Mouse (Mus musculus): ENCODE results near the gene Tube1.
"Not testable (repeated sequence)": the region's sequence is repeated elsewhere in the genome, so short reads cannot be mapped to it uniquely, and the experiment has no call there.

The Tube1 gene

DNA sequence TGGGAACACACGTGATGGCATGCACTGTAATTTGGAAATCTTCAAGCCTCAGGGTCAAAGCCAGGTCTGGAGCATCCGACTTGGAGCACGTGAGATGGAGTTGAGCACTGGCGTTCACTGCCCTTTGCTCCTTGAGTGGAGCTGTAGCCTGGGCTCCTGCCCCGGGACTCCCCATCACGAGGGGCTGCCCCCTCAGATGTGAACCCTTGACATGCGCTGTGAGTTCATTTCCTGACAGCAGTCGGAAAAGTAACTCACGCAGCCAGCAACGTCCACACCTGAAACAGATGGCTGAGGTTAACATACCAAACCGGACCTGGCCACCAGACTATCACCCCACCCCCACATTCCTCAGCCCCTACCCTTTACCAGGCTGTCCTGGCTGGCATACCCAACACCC lies 33.8 kb downstream of the Tube1 start:
- no peak for DNase-seq (ENCODE audit: low read depth in 1 of 2, low spot score in 2 of 2)

DNA sequence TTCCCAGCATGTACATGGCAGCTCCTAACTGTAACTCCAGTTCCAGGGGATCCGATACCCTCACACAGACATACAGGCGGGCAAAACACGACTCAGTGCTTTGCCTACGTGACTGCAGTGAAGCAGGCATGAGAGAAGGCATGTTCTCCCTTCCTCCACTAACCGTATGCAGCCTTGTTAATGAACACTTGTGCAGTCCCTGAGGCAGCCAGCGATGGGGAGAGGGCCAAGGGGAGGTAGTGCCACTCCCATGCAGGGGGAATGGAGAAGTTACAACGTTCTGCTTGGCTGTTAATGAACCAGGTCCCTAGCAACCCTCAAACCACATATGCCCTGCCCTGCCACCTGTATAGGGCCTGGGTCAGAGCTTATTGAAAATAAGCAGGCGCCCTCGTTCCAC lies 35.9 kb downstream of the Tube1 start:
- DNase-seq (ENCODE audit: low read depth in 1 of 2, low spot score in 2 of 2): no peak

DNA sequence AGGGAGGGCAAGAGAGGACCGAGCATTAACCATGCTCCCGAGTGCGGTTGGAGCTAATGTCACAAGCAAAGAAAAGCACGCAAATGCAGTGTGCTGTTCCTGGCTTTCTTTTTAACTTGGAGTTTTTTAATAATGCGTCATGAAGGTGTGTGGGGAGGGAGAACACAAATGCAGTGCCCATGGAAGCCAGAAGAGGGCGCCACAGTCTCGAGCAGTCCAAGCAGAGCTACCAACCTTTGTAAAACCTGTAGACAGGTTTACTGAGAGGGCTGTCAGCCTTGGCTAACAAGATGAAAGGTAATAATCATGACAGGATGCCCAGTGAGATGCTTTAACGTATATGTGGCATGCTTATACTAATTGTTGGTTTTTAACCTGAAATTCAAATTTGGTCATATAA lies 36.4 kb downstream of the Tube1 start:
- DNase-seq (ENCODE audit: low read depth in 1 of 2, low spot score in 2 of 2): peak in 1 of 2 experiments; percentile 33

DNA sequence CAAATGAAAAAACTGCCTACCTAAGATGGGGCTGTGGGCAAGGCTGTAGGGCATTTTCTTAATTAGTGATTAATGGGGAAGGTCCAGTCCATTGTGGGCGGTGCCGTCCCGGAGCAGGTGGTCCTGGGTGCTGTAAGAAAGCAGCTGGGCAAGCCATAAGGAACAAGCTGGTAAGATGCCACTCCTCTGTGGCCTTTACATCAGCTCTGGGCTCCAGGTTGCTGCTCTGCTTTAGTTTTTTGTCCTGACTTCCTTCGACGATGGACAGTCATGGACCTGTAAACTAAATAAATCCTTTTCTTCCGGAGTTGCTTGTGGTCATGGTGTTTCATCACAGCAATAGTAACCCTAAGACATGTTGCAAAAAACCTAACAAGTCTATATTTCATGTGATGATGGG lies 36.9 kb downstream of the Tube1 start:
- no peak for DNase-seq (ENCODE audit: low read depth in 1 of 2, low spot score in 2 of 2)

DNA sequence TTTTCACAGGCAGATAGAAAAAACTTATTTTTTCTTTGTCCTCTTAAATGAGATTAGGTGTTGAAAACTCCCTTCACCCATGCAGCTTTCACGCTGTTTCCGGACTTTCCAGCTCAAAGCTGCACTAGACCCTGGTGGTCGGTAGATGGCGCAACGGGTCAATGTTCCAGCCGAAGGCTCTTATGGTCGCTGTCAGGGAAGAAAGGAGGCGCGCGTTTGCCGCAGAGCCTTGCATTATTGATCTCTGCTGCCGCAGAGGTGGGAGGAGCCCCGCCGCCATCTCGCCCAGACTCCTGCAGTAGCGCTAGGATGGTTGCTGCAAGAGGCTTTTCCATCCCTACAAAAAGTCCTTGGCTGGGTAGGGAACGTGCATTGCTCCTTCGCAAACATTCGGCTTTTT lies 37.4 kb downstream of the Tube1 start:
- peak; percentile 66 to 80 for DNase-seq (ENCODE audit: low read depth in 1 of 2, low spot score in 2 of 2)

DNA sequence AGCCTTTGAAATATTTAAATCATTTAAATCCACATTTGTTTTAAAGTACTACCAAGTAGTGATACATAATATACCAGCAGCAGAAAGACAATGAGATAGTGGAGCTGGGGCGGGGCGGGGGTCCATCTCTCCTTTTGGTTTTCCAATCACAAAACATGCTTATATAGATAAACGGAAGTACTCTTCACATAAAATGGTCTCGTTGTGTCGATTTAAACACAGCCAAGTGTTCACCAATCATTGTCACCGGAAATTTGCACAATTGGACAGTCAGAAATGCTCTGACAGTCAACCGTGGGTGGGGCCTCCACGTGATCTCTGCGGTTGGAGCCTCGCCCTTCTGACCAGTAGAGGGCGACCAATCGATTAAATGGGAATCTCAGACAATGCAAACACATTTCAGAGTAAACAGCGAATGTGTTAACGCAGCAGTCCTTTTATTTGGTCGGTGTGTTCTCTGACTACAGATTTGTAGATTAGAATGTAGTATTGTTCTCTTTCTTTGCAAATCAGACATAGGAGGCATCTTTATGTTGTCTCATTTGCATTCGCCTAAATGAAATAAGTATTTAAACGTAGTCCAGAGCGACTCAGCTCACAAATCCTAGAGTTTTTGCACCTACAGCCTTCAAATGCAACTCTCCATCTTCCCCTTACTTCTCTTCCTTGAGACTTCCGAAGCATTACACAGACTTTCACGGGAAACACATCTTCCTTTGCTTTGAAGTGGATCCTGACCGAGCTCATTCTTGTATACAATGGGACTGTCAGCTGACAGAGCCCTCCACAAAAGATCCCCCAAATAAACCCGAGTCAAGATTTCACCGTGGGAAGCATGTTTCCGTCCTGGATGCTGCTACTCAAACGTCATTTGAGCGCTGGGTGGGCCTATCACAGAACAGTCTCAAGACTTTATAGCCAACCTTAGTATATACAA lies 38.1 kb downstream of the Tube1 start:
- DNase-seq (ENCODE audit: low read depth in 1 of 2, low spot score in 2 of 2): peak; percentile 86 to 89

DNA sequence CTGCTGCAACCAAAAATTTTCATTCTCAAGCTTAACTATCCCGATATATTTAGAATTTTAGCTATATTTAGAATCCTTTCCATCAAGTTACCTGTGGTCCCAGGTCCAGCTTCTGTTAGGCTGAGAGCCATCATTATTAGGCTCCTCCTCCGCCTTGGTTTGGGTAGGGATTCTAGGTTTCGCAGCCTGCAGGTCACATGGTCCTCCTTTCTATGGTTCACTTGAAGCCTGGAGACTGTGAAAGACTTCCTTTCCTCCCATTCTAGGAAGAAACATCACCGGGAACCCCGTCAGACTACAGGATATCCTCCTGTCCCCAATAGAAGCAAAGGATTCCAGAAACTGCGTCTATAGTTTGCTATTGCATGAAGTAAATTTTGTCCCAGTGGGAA lies 38.8 kb downstream of the Tube1 start:
- DNase-seq (ENCODE audit: low read depth in 1 of 2, low spot score in 2 of 2): no peak

DNA sequence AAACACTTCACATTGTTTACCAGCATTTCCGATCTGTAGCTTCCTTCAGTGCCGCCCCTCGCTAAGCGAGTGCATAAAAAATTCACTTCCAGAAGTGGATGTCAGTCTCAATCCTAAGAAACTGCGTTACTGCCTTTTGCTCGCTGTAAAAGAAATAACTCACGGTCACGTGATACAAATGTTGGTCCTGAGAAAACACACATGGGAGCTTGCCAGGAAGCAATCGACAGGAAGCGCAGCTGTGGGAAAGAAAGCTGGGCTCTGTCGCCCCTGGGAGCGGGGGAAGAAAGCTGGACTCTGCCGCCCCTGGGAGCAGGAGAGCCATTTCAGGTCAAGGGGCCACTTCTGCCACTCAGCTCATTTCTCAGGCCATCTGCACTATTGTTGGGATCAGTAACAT lies 39.3 kb downstream of the Tube1 start:
- DNase-seq (ENCODE audit: low read depth in 1 of 2, low spot score in 2 of 2): no peak

DNA sequence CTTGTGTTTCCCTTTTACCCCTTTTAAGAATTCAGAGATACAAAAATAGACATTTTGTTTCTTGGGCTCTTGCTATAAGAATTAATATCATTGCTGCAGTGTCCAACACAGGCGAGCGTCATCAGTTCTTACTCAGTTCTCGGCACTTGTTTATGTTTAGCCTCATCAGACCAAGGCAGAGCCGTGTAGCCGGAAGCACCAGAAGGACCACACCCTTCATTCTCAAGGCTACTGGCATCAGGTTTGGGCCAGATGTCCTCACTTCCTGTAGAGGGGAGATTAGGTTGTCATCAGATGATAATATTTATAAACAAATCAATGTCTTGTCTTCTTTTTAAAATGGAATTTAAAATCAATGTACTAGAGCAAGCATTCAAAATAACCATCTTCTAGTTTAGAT lies 43.2 kb downstream of the Tube1 start:
- DNase-seq (ENCODE audit: low read depth in 1 of 2, low spot score in 2 of 2): no peak

DNA sequence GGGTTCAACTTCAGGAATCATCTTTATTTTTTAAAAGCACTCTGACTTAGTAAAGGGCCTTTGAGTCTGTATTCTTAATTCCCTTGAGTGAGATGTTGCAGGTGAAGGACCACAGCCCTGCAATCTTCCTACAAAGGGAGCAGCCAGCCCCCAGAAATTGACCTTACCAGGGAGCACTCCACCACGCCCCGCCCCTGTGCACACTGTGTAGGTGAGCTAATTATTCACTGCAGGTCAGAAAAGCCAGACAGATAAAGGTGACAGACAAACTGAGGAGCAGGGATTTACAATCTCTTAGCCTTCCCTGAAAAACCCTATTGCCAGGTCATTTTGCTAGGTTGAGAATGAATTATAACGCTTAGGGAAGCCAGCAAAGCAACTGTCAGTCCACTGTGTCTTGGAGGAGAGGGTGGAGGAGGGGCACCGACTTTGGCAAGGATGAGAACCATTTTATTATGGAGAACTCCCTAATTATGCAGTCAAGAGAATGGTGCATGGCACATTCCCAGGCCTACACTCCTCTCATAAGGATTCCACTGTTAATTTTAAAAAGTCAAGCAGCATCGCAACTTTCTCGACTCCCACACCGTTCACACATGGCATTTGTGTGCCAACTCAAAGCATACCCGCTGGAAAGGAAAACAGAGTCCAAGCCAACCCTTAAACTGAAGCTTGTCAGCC lies 51.2 kb downstream of the Tube1 start:
- no peak for DNase-seq (ENCODE audit: low read depth in 1 of 2, low spot score in 2 of 2)

DNA sequence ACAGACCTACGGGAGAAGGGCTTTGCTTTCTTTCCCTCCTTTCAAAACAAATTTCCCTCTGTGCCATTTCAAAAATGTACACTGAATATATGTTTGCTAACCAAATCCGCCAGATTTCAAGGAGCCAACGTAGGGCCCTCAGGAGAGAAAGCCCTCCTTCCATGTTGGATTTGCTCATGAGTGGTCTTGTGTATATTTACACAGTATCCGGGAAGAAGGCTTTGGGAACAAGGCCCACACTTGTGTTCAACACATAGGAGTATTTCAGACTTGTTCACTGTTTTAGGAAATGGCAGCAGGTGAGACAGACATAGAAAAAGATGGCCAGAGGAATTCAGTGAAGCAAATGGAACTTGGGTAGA lies 51.8 kb downstream of the Tube1 start:
- no peak for DNase-seq (ENCODE audit: low read depth in 1 of 2, low spot score in 2 of 2)

DNA sequence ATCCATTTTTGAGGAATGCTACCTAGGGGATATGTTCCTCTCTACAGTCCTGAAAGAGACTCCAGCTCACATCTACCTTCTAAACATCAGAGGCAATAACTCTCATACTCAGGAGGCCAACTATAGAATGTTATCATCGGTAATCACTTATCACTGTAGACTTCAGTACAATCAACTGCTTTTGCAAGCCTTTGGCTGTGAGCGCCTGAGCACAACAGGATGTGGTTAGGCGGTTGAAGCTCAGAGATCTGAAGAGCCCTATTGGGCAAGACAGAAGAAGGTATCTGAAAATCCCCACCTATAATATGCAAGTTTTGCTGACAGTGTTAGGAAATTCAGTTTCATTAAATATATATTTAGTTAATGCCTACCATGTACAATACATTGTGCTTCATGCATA lies 58.9 kb downstream of the Tube1 start:
- DNase-seq (ENCODE audit: low read depth in 1 of 2, low spot score in 2 of 2): no peak

DNA sequence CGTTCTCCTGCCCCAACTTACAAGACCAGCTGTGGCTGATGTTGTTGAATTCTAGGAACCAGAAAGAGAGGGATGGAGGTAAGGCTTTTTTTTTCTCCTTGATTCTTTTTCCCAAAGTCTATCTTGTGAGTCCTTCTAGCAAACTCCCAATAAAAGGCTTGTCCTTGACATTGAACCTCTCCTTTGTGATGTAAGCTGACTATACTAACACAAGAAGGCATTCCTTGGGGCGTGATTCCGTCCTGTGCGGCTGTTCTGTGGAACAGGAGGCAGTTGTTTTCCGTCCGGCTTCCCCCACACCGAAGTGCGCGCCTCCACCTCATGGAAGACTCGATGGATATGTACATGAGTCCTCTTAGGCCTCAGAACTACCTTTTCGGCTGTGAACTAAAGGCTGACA lies 64.4 kb downstream of the Tube1 start:
- DNase-seq (ENCODE audit: low read depth in 1 of 2, low spot score in 2 of 2): not testable (repeated sequence)
